Mouse (Mus musculus) skeletal muscle tissue, adult 2 months (tissue): Measurements from ENCODE around the gene Rab37.

Experiments
- DNase-seq: peaks from one replicate; pipeline ENCODE4 v3.0.0-alpha.2; 2012; ENCODE audit warnings: low read depth, low spot score

Rab37 gene

DNA sequence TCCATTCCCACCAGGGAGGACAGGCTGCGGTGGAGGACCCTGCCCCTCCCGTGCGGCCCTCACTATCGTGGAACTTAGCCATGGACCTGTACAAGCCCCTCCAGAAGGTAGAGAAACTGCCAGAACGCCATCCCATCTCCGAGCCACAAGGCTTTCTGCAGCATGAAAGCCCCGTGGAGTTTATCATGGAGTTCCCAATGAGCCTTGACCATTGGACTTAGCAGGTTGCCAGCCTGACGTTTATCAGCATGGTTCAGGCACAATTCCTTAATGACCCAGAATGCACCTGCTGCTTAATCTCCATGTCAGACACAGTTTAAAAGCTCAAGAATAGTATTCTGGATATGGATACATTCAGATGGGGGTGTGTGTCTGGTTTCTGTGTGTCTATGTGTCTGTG lies 6.2 kb upstream of the Rab37 start:
- no peak for DNase-seq

DNA sequence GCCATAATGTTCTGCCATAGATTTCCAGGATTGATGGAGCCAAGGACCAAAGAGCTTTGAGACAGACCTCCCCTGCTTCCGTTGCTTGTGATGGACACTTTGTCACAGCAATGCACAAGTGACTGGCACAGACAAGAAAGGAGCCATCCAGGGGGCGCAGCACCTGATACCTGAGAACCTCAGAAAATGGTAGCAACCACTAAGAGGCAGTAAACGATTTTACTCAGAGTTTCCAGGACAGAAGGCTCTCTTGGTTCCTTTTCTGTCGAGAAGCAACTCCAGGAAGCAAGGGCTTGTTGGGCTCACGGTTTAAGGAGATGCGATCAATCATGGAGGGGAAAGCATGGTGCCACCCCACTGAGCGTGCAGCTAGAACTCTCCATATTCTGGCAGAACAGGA lies 5.0 kb upstream of the Rab37 start:
- DNase-seq: no peak

DNA sequence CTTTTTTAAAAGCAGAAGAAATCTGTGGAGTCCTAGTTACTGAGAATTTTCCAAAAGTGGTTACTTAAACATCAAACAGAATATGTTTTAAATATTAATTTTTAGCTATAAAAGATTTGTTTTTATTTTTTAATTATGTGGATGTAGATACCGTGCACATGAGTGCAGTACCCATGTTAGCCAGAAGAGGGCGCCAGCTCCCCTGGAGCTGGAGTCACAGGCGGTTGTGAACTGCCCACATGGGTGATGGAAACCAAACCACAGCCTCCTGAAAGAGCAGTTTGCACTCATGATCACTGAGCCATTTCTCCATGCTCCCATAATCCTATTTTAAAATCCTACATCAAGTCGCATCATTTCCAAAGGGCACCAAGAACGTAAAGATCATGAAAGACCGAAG lies 1.4 kb upstream of the Rab37 start:
- DNase-seq: no peak

DNA sequence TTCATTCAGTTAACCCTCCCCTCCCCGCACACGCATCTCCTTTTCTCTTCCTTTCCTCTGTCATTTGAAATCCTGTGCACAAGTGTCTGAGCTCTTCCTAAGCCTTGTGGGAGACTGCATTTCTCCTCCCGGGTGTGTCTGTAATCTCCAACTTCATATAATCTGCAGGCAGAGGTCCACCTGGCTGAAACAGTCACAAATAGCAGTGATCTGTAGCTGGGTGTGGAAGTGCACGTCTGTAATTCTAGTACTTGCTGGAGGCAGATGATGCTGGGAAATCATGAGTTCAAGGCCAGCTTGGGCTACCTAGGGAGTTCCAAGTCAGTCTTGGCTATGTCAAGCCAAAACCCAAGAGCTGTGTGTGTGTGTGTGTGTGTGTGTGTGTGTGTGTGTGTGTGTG lies 909 bp downstream of the Rab37 start:
- no peak for DNase-seq

DNA sequence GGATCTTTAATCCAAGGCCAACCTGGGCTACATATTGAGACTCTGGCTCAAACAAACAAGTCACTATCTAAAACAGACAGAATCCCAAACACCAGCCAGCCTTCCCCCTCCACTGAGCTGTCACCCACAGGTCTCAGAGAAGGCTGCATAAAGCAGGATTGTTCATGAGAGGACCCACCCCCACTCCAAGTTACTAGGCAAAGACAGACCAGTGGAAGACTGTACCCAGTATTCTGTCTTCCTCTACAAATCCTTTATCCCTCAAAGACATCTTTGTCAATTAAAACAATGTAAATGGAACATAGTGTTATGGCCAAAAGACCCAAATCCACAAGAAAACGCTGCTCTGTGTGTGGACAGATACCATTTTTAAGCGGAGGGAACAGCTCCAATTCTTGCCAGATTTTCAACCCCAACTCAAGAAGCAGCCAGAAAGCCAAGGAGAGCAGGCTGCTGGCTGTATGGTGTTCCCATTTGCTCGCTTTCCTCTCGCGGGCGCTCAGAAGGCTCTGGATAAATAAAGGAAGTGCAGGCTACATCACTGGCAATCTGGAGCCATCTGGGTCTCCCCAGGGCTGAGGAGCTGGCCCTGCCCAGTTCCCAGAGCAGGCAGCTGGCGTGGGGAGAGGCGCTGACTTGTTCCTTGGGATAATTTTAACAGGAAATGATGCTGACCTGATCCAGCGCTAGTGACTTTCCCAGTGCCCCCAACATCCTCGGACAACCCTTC lies 7.1 kb downstream of the Rab37 start:
- DNase-seq: no peak

DNA sequence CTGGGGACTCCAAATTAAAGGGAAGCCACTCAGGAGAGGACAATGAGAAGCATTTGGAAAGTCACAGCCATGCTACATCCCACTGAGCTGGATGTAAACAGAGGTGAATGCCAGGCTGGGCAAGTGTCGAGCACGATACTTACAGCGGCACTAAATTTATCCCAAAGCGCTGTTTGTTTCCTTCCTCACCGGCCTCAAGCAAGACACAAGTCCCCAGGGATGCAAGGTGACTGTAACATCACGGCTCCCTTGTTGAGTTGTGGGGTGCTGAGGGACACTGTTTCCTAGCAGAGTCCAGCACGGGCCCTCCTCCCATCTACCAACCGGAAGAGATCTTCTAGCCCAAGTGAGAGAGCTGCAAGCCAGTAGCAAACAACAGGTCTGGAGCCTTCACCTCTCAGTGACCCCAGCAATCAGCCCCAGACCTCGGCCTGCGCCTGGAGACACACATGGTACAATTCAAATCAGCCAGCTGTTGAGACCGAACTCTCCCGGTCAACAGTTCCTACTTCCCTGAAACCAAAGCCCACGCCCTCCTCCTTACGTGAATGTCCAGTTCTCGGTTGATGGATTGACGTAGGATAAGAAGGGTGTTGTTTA lies 8.1 kb downstream of the Rab37 start:
- no peak for DNase-seq

DNA sequence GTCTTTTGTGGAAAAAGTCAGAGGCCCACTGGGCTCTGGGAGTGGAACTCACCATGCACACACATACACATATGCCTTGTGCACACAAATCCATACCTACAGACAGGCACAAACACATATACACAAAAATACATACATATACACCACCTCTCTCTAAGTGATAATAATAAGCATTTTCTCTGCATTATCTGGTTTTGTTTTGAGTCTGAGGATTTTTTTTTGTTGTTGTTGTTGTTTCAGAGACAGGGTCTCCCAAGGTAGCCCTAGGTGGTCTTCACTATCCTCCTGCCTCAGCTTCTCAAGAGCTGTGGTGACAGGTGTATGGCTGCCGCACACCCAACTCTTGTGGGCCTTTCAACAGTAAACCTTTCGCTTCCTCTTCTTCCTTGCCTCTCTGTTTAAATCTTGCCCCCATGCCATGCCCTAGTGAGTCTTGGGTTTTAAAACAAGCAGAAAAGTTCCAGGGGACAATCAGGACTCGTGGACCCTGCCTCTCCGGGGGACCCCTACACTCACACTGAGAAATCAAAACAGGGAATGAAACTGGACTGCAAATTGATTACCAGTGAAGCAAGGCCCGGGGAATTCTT lies 8.9 kb downstream of the Rab37 start:
- no peak for DNase-seq

DNA sequence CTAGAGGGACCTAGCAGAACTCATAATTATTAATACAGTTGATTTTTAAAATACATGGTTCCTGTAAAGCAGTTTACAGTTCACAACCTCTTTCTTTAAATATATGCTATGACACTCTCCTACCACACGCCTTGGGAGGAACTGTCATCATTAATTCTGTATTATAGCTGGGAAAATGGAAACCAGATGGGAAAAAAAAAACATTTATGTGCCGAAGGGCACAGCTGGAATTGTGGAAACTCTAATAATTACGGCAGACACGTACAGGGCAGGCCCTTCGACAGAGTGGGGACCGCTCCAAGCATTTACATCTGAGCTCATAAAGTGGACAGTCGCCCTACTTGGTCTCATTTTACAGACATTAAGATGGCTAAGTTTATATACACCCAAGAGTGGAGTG lies 9.5 kb downstream of the Rab37 start:
- no peak for DNase-seq

DNA sequence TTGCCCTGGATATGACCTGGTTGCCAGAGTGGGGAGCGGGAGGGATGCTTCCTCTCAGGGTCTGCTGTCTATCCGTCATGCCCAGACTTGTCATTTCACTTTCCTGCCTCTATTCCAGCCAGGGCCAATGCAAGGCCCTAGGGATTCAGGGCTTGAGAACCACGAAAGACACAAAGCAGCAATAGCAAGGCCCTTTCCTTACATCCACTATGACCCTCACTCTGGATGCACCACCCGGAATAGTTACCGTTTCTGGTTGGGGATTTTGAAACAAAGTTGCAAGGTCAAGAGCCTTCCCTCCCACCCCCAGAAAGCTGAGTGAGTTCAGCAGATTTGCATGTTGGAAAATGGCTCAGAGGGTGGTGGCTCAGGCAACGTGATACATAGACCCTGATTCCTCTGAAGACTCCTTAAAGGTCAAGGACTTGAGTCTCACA lies 10.4 kb downstream of the Rab37 start:
- no peak for DNase-seq

DNA sequence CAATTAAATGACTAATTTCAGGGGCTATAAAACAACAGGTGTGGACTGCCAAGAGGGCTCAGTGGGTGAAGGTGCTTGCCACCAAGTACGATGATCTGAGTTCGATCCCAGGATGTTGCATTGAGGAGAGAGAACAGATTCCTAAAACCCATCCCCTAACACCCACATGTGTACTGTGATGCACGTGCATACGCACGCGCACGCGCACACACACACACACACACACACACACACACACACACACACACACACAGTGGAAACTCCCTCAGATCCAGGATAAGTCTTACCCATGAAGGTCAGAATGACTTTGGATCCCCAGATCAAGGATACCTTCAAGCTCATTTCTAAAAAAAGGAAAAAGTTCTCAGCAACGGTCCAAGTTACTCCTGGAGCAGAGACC lies 10.9 kb downstream of the Rab37 start:
- no peak for DNase-seq

DNA sequence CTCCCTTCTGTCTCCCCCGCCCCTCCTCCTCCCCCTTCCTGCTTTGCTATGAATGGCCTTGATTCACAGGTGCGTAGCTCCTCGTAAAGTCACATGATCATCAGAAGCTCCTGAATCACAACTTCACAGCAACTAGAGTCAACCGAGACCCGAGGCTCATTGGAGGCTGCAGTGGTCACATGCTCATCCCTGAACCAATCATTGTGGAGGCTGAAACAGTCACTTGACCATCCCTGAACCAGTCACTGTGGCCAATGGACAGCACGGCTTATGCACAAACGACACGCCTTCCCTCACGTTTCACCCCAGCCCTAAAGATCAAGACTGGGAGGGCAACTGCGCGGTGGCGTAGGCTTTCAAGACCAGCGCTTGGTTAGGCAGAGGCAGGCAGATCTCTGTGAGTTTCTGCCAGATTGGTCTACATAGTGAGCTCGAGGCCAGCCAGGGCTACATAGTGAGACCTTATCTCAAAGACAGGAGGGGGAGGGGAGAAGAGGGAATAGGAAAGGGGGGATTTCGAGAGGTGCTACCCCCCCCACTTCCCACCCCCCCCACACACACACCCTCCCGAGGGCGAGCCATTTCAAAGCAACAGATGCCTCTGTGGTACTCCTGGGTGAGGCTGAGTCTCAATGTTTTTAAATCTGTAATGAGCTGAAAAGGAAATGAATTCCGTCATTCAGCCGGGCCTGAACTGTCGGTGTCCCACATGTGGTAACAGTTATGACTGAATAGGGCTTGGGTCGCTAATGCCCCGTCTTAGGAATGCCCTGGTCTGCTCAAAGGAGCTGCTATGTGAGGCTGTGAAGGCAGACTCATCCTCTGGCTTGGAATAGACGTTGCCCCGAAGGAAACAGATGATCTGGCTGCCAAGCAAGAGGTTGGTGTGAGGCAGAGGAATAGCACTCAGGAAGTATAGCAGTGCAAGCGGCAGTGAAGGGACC lies 12.5 kb downstream of the Rab37 start:
- DNase-seq: no peak

DNA sequence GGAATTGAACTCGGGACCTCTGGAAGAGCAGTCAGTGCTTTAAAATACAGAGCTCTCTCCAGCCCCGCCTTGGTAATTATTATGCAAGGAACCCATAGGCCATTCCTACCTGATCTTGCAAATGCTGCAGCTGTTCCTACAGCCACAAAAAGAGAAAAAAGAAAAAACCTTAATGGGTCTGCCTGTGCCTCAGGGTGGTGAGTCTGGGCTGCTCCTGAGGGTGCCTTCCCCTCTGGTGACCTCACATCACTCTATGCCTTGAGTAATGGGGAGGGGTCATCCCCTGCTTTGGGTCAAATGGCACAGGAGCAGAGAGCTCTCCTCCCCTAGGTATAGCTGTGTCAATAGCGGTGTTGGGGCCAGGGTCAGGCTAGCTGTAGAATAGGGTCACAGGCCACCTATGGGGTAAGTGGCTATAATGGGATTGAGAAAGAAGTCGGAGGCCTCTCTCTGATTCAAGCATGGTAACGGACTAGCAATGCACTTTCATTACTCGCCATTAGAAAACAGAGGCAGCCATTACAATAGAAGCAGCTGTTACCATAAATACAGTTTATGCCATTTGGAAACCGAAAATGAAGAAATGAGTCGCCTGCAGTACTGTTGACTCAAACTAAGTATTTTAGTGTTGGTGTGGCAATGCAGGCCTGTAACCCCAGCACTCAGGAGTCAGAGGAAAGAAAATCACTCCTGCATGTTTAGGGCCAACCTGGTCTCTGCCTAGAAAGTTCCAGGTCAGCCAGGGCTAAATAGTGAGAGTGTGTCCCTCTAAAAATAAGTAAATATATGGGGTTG lies 13.7 kb downstream of the Rab37 start:
- DNase-seq: no peak

DNA sequence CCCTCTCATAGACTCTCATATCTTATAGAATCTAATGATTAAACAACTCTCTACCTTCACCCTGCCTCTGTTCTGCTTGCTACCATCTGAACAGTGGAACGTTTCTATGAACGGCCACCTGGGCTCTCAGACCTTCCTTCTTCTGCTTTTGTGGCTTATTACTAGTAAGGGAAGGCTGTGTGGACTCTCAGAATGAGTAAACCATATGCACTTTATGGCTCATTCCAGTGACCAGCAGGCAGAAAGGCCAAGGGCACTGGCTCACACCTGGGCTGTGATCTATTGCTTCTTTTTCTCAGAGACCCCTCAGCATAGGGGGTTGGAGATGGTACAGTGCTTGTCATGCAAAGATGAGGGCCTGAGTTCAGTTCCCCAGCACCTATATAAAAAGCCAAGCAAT lies 15.4 kb downstream of the Rab37 start:
- DNase-seq: no peak

DNA sequence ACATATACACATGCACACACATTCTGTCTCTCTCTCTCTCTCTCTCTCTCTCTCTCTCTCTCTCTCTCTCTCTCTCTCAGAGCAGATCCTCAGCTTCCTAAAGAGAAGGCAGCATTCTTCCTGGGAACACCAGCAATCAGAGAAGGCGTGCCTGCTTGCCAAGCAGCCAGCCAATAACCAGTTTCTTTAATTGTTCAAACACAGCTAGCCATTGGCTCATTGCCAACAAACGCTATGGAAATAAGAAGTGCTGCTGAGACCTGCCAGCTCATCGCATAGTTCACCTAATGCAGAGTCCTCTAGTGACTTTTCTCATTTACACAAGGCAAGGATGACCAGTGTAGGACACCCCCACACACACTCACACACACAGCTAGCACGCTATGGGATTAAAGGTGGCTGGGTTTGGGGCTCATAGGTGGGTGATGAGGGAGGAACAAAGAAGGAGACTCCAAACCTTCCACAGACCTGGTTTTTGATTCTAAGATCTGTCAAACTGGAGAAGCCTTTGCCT lies 16.2 kb downstream of the Rab37 start:
- DNase-seq: no peak

DNA sequence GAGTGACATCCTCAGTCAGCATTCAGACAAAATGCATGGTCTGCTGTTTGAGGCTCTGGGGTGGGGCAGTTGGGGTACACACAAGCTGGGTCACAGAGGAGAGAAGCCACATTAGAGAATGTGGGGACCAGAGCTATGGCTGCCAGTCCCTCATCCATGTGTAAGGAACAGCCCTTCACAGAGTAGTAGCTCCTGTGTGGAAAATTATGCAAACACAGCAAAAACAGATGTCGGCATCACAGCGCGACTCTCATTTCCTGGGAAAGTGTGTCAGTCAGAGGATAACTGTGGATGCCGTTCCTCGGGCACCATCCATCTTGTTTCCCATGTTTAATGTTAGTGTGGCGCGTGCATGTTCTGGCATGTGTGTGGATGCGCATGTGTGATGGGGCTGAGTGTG lies 16.9 kb downstream of the Rab37 start:
- no peak for DNase-seq

DNA sequence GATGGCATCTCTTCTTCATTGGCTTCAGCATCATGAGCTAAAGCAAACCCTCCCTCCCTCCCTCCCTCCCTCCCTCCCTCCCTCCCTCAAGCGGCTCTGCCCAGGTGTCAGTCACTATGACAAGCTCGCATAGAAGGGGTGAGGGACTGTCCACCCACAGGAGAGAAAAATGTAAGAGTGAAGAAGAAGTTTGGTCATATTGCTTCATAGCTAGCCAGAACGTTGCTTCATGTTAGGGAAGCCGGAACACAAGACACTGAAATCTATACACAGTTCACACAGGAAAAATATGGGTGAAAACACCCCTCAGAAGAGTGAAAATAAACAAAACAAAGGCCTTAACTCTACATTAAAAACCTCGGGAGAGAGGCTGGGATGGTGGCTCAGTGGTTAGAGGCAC lies 19.0 kb downstream of the Rab37 start:
- no peak for DNase-seq

DNA sequence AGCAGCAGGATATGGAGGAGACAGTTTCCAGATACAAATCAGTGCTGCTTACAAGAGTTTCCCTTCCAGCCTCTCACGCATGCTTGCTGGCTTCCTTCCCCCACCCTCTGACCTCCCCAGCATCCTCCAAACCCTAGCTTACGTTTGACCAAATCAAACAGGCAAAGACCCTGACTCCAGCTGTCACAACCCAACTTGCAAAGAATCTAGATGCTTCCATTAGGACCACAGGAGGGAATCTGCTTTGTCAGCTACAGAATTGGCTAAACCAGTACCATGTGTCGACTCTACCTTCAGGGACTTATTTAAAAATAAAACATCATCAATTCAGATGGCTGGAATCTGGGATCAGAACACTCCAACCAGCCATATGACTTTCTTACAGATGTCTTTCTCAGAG lies 21.0 kb downstream of the Rab37 start:
- DNase-seq: no peak

DNA sequence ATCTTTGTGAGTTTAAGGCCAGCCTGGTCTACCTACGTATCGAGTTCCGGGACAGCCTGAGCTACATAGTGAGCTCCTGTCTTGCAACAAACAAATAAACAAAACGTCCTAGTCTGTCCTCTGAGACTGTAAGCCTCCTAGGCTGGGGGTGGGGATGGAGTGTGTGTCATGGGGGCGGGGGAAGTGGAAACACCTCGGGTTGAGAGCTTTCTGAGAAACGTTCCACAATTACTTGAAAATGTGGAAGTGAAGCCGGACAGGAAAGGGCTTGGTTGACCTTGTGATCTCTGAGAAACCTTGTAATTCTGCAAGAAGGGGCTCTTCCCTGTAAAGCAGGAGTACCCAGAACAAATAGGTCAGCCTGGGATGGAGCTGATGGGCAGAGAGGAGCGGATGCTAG lies 28.2 kb downstream of the Rab37 start:
- DNase-seq: no peak

DNA sequence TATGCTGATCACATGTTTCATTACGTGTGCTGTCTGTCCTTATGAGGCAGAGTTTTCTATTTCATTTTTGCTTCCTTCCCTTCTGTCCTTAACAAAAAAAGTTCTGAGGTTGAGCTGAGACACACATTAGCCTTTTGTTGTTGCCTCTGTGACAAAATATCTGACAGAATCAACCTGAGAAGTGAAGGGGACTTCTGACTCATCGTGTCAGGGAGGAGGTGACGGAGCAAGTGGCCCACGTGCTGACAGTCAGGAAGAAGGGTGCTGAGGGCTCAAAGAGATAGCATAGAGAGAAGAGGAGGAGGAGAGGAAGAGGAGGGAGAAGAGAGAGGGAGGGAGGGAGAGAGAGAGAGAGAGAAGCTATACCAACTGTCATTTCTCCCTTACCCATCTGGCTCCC lies 37.3 kb downstream of the Rab37 start:
- DNase-seq: no peak

DNA sequence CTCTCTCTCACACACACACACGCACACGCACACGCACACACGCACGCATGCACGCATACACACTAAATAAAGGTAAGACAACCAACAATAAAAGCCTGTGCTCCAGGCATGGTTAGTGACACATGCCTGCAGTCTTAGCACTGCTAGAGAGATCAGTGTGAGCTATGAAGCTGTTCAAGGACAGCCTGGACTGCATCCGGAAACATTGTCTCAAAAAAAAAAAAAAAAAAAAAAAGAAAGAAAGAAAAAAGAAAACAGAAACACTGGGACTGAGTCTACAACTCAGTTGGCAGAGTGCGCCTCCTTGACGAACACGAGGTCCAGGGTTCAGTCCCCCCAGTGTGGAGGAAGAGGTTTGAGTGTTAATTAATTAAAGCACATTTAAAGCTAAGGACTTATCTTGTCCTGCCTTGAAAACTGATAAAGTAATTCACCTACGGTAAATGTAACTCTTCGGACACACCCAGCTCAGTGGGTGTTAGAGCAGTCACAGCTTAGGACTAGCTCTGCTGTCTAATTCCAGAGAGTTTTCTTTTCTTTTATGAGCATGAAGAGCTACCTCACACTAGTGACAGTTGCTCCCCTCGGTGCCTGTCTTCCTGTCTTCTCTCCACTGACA lies 38.4 kb downstream of the Rab37 start:
- DNase-seq: no peak
